Mouse (Mus musculus) forebrain, embryonic 16.5 days (tissue): Measurements from ENCODE around the gene Ski. TPM values are rescaled to one million over a fixed set of nuclear protein-coding genes. Genes with fewer than 3 reads are reported as not detected.

ENCODE experiments used
- ATAC-seq: fragments of 200-750 bp; cut with Nextera tagmentation; 2 replicates; pipeline ENCODE4 v1.8.0; 2017; ENCODE audit warnings: mild to moderate bottlenecking, moderate library complexity
- H3K27ac ChIP-seq: fragments of 300-500 bp; sonication (generic); 2 replicates; pipeline ENCODE4 v1.5.1; 2014; ENCODE audit warnings: low read length, control low read depth
- H3K27me3 ChIP-seq: fragments of 300-500 bp; sonication (generic); replicated peaks from 2 replicates; pipeline ENCODE4 v1.6.1; 2014; ENCODE audit warnings: low read length; ENCODE audit not compliant: control insufficient read depth, insufficient read depth
- H3K36me3 ChIP-seq: fragments of 300-500 bp; sonication (generic); 2 replicates; pipeline ENCODE4 v1.6.1; 2014; ENCODE audit not compliant: control insufficient read depth, insufficient read depth
- H3K4me1 ChIP-seq: fragments of 300-500 bp; sonication (generic); replicated peaks from 2 replicates; pipeline ENCODE4 v1.6.1; 2014; ENCODE audit warnings: low read length; ENCODE audit not compliant: control insufficient read depth, insufficient read depth
- H3K4me2 ChIP-seq: fragments of 300-500 bp; sonication (generic); 2 replicates; pipeline ENCODE4 v1.6.1; 2014; ENCODE audit warnings: mild to moderate bottlenecking, low read length, control low read depth
- H3K4me3 ChIP-seq: fragments of 300-500 bp; sonication (generic); replicated peaks from 2 replicates; pipeline ENCODE4 v1.5.1; 2014; ENCODE audit warnings: mild to moderate bottlenecking, low read length, control low read depth
- H3K9ac ChIP-seq: fragments of 300-500 bp; sonication (generic); replicated peaks from 2 replicates; pipeline ENCODE4 v1.6.1; 2014; ENCODE audit warnings: low read depth, low read length, control low read depth
- H3K9me3 ChIP-seq: fragments of 300-500 bp; sonication (generic); 2 replicates; pipeline ENCODE4 v1.6.1; 2016; ENCODE audit warnings: low read length; ENCODE audit not compliant: control insufficient read depth
- WGBS: fragments of 180-500 bp; shearing (Covaris S2); extraction: QIAGEN DNeasy Blood & Tissue Kit; methylation state at CpG from one replicate; pipeline ENCODE4 v1.1.7; 2014; 5-methylcytosine and 5-hydroxymethylcytosine counted together
- polyA plus RNA-seq: library from polyadenylated mRNA; unstranded; fragments of >200 nt; fragmentation: Nextera tagmentation; extraction: Ambion mirVana; gene quantifications from 2 replicates; pipeline ENCODE4 v1.2.1, GENCODE M21; 2015

Ski gene
- polyA plus RNA-seq, 1 experiment from 2014 or later = 15.8 TPM

DNA sequence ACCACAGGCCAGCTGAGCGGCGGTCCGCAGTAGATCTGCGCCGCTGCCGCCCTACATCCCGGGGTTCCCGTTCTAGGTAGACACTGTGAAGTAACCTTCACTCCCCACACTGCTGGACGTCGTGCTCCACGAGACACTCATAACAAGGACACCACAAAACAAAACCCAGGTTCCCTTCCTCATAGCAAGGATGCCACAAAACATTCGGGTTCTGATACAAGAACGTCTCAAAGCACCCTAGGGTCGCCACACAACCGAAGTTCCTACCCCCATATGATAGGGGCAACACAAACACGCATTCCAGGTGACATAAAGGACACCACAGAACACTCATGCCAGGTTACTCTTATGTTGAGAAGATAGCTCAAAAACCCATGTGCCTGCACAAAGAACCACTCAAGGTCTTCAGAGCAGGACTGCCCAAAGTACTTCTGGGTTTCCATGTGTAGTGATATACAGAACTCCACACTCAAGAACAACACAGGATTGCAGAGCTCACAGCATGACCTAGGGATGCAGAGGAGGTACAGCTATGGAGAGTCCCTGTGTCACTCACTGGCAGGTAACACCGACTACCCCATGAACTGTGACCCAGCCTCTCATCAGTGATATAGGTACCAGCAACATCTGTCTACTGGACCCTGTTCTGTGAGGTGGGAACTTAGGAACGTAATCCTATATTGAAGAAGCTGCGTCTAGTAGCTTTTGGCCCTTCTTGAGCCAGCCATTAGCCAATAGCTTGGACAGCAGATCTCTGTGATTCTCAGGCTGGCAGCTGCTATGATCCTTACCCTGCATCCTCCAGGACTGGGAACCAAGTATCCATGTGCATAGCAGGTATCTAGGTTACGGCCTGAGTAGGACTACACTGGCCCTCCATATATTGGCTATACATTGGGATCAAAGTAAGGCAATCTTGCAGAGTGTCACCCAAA, 1.5 kb upstream of the Ski start:
- H3K4me2 ChIP-seq = peak overlapping the region; percentile 81
- peak overlapping the region; percentile 94 for H3K27ac ChIP-seq
- no peaks in the 10 kb centered on the region for H3K9me3 ChIP-seq
- ATAC-seq = no peak
- peaks cover 27% of the 10 kb centered on the region for H3K4me1 ChIP-seq
- H3K4me3 ChIP-seq = peak overlapping the region; percentile 81
- peak overlapping the region; percentile 95 for H3K9ac ChIP-seq
- WGBS = 31% methylated on average over 20 of the region's 20 CpGs
- H3K27me3 ChIP-seq = no peaks in the 10 kb centered on the region; the same call in 1 of the 2 replicates
- H3K36me3 ChIP-seq = no peaks in the 10 kb centered on the region

DNA sequence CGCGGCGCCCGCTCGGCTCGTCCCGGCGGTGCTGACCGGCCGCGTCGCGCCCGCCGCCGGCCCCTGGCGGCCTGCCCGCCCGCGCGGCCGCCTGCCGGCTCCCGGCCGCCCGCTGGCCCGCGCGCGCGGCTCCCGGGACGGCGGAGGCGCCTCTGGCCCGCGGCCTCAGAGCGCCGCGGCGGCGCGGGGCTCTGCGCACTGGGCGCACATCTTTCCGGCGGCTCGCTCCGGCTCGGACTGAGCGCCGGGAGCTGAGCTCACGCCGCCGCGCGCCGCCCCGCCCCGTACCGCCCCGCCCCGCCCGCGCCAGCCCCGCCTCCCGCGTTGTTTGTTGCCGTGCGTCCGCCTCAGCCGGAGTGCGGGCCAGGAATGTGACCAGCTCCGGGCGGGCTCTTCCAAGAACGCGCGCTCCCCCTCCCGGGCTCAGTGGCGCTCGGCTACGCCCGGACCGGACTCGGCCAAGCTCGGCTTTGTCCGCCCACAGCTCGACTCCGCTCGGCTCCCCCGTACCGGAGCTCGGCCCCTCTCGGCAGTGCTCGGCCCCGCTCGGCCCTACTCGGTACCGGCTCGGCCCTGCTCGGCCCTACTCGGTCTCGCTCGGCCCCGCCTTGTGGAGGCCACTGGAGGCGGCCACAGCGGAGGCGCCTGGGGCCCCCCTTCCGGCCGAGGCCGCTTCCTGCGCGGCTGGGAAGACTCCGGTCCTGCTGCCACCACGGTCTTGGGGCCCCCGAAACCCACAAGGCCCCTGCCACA, 625 bp upstream of the Ski start:
- H3K36me3 ChIP-seq = no peaks in the 10 kb centered on the region
- no peaks in the 10 kb centered on the region for H3K9me3 ChIP-seq
- WGBS = under 1% methylated on average over 63 of the region's 116 CpGs

DNA sequence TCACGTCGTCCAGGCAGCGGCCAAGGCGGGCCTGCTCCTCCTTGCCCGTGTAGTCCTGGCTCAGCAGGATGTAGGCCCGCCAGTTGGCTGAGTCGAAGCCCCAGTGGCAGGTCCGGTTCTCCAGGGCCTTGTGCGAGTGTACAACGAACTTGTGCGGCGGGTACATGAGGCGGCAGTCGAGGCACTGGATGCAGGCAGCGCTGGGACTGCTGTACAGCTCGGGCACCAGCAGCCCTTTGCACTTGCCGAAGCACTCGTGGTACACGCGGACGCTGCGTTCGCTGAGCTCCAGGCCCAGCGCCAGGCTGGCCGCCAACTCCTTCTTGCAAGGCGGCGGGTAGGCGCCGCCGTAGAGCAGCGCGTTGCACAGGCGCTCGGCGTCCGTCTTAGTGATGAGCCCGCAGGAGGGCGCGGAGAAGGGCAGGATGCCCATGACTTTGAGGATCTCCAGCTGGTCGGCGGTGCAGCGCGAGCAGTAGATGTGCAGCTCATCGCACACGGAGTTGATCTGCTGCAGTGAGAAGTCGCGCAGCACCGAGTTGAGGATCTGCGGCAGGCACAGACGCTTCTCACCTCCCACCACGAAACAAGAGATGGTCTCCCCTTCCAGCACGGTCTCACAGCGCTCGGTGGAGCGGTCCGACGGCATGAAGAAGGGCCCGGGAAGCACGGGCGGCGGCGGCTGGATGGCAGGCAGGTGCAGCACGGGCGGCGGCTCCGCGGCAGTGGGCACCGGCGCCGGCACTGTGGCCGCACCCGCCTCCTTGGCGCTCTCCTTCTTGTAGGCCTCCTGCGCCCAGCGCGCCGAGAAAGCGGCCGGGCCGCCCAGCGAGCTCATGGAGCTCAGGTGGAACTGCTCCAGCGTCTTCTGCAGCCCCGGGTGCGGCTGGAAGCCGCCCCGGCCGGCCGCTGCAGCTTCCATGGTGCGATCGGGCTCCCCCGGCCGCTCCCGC, 517 bp downstream of the Ski start:
- Histone ChIP-seq H3K27me3 (no peaks in the 10 kb centered on the region; the same call in 1 of the 2 replicates), H3K4me2 (peak overlapping the region; percentile 97), H3K9me3 (no peaks in the 10 kb centered on the region), H3K36me3 (no peaks in the 10 kb centered on the region), H3K27ac (peak overlapping the region; percentile 88), H3K4me3 (peak overlapping the region; percentile 81), H3K9ac (peak overlapping the region; percentile 91), H3K4me1 (peaks cover 45% of the 10 kb centered on the region)
- WGBS = under 1% methylated on average over 88 of the region's 93 CpGs
- no peak for ATAC-seq

More for the DNA sequence above, 625 bp upstream of the Ski start:
- ATAC-seq = peak; percentile 99
- Histone ChIP-seq H3K27me3 (no peaks in the 10 kb centered on the region; the same call in 1 of the 2 replicates), H3K4me1 (peaks cover 36% of the 10 kb centered on the region), H3K27ac (peak overlapping the region; percentile 94), H3K4me3 (peak overlapping the region; percentile 81), H3K4me2 (peak overlapping the region; percentile 81), H3K9ac (peak overlapping the region; percentile 95)

DNA sequence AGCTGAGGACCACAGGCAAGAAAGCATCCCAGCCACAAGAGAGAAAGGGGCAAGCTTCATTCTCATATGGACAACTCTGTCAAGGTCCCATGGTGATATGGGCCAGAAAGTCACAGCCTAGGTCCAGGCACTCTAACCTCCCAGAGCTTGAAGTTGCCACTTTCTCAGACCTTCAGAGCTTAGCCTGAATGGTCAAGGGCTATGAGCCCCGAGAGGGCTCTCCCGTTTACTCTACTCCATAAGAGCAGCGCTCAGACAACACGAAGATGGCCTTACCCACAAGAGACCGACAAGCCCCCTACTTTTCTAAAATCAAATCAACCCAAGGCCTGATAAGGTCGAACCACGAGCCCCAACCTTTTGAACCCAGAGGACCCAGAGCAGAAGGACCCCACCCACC, 1.3 kb downstream of the Ski start:
- peaks cover 53% of the 10 kb centered on the region for H3K4me1 ChIP-seq
- no peaks in the 10 kb centered on the region; the same call in 1 of the 2 replicates for H3K27me3 ChIP-seq
- no peaks in the 10 kb centered on the region for H3K36me3 ChIP-seq
- ATAC-seq = no peak
- H3K4me3 ChIP-seq = peak overlapping the region; percentile 81
- H3K4me2 ChIP-seq = peak overlapping the region; percentile 97
- H3K27ac ChIP-seq = peak overlapping the region; percentile 88
- 2% methylated on average over 7 of the region's 7 CpGs for WGBS
- H3K9ac ChIP-seq = peak overlapping the region; percentile 91
- H3K9me3 ChIP-seq = no peaks in the 10 kb centered on the region

DNA sequence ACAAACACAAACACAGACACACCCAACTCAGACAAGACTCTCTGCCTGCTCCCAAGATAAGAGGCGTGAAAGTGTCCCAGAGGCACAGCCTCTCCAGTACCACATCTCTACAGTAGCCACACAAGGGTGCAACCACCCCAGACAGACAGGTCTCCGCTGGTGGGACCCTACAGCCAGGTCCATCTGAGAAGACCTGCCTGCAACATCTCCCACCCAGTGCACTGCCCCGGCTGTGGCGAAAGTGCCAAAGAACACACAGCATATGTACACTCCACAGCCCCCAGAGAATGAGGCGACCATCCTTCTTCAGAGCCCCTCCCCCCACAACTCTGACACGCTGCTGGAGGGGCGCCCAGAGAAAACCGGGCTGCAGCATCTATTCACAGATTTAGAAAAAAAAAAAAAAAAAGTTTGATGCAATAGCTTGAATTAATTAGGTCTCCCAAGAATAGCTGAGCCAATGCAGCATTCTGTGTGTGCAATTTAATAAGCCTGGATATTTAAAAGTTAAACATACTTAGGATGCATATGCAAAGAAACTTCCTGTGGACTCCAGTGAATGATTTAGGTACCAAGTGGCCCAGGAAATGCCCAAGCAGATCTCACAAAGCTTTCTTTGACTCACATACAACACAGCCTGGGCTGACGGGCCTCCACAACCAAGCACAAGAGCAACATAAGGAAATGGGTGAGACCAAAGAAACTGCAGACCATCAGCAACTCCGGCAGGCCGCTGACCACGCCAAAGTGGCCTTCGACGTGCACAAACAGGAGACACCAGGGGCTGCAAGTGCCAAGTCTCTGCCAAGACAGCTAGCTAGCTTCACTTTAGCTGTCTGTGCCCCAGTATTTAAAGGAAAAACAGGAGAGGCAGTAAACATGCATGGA, 1.9 kb downstream of the Ski start:
- Histone ChIP-seq H3K27ac (peak overlapping the region; percentile 11), H3K36me3 (no peaks in the 10 kb centered on the region), H3K4me1 (peaks cover 59% of the 10 kb centered on the region), H3K9me3 (no peaks in the 10 kb centered on the region), H3K27me3 (no peaks in the 10 kb centered on the region), H3K9ac (peak overlapping the region; percentile 91), H3K4me3 (peak overlapping the region; percentile 81), H3K4me2 (peak overlapping the region; percentile 97)
- ATAC-seq = no peak
- 2% methylated on average over 14 of the region's 14 CpGs for WGBS

DNA sequence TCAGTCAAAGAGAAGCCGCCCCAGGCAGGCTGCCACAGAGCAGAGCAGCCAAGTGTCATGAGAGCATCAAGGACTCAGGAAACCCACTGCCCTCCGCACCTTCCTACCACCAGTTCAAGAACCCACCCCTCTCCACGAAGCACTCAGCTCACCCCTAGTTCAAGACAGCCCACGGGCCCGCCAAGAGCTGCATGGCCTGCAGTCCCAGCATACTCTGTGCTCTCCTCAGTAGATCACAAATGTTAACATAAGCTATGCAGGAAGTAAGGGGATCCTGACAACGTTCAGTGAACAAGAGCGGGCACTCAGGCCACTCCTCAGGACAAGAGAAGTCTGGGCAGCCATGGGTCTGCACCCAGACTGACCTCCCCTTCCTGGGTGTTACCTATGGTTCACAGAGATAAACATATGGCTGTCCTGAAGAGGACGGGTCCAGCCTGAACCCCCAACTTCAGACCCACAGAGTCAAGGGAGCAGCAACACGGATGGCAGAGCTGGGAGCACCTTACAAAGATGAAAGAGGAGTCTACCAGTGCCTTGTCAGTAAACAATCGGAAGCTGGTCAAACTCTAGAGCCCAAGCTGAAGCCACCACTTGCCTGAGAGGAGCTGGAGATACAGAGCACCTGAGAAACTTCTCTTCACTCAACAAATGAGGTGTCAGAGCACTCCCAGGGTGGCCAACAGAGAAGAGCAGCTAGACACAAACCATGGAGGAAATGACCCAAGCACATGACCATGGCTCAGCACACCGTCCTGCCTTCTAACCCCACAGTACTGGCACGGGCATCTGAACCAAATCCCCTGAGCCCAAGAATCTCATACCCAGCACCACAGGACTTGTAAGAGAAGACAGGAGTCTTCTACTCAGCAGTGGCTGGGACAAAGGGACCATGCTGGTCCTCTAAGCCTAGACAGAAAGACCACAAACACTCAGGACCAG, 2.9 kb downstream of the Ski start:
- no peak for ATAC-seq
- H3K36me3 ChIP-seq = no peaks in the 10 kb centered on the region
- H3K4me3 ChIP-seq = peak overlapping the region; percentile 81
- H3K4me1 ChIP-seq = peaks cover 69% of the 10 kb centered on the region
- WGBS = 63% methylated on average over 12 of the region's 12 CpGs
- H3K27ac ChIP-seq = no peak overlapping the region
- peak overlapping the region; percentile 48 for H3K9ac ChIP-seq
- no peaks in the 10 kb centered on the region for H3K9me3 ChIP-seq
- no peaks in the 10 kb centered on the region for H3K27me3 ChIP-seq
- peak overlapping the region; percentile 97 for H3K4me2 ChIP-seq

DNA sequence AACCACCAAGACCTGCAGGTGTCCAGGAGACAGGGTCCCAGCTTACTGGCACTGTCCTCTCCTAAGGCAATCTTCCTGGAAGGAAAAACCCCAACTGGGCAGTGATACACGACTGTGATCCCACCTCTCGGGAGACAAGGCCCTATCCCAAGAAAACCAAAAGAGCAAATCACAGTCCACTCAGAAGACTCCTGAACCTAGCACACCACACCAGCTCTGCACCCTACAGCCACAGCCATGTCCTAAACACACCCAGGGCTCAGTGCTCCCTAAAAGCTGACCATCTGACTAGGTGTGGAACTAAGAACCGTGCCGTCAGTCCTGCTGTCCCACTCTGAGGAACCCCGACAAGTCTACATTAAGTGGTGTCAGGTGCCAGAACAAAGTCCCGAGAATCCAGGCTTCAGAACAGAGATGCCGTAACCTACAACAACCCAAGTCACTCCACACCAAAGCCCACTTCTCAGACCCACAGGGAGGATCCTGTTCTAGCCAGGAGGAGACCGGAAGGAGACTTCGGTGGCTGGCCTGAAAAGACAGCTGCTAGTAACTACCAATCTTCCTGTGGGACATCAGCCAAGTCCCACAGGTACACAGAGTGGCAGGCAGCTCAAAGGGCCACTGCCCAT, 4.2 kb downstream of the Ski start:
- H3K36me3 ChIP-seq = no peaks in the 10 kb centered on the region
- peaks cover 78% of the 10 kb centered on the region for H3K4me1 ChIP-seq
- H3K4me3 ChIP-seq = 0 out of 2 replicates have a peak overlapping the region, but pooled peaks have one; percentile 81
- no peak overlapping the region for H3K9ac ChIP-seq
- H3K27ac ChIP-seq = no peak overlapping the region
- H3K27me3 ChIP-seq = no peaks in the 10 kb centered on the region
- WGBS = 85% methylated on average over 9 of the region's 9 CpGs
- no peak for ATAC-seq
- peak overlapping the region; percentile 97 for H3K4me2 ChIP-seq
- no peaks in the 10 kb centered on the region for H3K9me3 ChIP-seq
